Mouse (Mus musculus): ENCODE measurements around the gene Tmem222.

- TF ChIP-seq CTCF (IDR thresholded peaks at IDR 0.05; ENCODE audit: borderline replicate concordance, extremely low read depth, insufficient read depth, insufficient read length) (no peak), POLR2A (IDR thresholded peaks at IDR 0.05; ENCODE audit: borderline replicate concordance, extremely low read depth, insufficient read depth, insufficient read length, poor library complexity, severe bottlenecking) (no peak)
These were observed 28.2 kb upstream of the Tmem222 start for GRCm38 (mm10) chr4:133305825-133306224.

Measured in brain, embryonic 14.5 days (tissue).